Mouse (Mus musculus) c-Kit-positive CD71-negative TER-119-negative erythroid progenitor cells, embryonic 14.5 days (primary cell): ENCODE results near the gene Vinac1.
"Not testable (repeated sequence)": the region's sequence is repeated elsewhere in the genome, so short reads cannot be mapped to it uniquely, and the experiment has no call there.

Experiments used
- DNase-seq: peaks from one replicate; pipeline ENCODE4 v3.0.0-alpha.2; 2013; ENCODE audit warnings: low read depth

Vinac1 gene

GRCm38 (mm10) chr2:129038937-129039631, 8.9 kb downstream of the Vinac1 start:
- DNase-seq = no peak

- no peak for DNase-seq
Measured at GRCm38 (mm10) chr2:129038426-129038936, 9.5 kb downstream of the Vinac1 start.

GRCm38 (mm10) chr2:129035381-129035780, 12.6 kb downstream of the Vinac1 start:
- no peak for DNase-seq

- DNase-seq = no peak
Measured at GRCm38 (mm10) chr2:129024820-129025219, 23.2 kb downstream of the Vinac1 start.

- DNase-seq = no peak
Measured at GRCm38 (mm10) chr2:129020106-129020505, 27.9 kb downstream of the Vinac1 start.

GRCm38 (mm10) chr2:129008867-129009266, 39.1 kb downstream of the Vinac1 start:
- DNase-seq = not testable (repeated sequence)

- DNase-seq = peak; percentile 8
Measured at GRCm38 (mm10) chr2:129006194-129006749, 41.7 kb downstream of the Vinac1 start.

GRCm38 (mm10) chr2:129004872-129005271, 43.1 kb downstream of the Vinac1 start:
- no peak for DNase-seq

- no peak for DNase-seq
Measured at GRCm38 (mm10) chr2:128984746-128985145, 63.2 kb downstream of the Vinac1 start.

GRCm38 (mm10) chr2:128975572-128975971, 72.4 kb downstream of the Vinac1 start:
- no peak for DNase-seq
